Mouse (Mus musculus) adrenal gland (tissue): Measurements from ENCODE around the gene Adh4.
"Not testable (repeated sequence)": the region's sequence is repeated elsewhere in the genome, so short reads cannot be mapped to it uniquely, and the experiment has no call there.

ENCODE experiments used
- intact Hi-C: fragments of 180-260 bp; cut with DNase I; formaldehyde crosslinking; loops from one replicate; pipeline ENCODE4 v1.15.1; 2025

Adh4 gene

DNA sequence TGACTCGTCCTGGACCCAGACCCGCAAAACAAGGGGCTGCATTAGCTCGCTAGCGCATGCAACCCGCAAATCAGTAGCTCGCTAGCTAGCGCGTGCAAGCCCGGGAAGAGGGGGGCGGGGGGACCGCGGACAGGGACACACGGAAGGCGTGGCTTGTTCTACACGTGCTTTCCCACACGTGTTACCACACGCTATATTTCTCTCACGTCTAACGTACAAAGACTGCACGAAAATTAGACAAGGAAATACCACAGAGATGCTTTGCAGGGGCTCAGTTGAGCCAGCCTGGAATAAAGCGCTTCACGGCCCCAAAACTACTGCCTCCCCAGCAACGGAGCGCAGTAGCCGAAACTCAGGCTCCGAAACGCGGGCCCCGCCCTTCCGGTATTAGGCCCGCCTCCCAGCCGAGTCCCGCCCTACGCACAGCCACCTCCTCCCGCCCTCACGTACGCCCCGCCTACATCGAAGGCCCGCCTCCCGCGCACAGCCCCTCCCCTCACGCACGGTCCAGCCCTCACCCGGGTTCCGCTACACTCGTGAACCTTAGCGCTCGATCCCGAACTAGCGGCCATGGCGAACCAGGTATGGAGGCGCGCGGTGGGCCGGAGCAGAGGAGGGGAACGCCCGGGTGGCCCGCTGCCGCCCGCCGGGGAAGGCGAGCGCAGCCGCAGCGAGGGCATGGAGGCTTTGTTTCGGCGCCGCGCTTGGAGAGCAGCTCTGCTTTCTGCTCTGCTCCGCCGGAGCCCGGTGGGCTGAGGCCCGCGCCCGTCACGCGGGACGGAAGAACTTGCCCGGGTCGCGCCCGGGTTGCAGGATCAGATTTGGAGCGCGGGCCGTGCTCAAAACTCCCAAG lies 27.6 kb downstream of the Adh4 start, which contains the start of gene Adh5:
Gene Adh5 (plus strand): TSS at position 482 of the 853 bp plus-strand sequence.
- intact Hi-C loops: no loop called here

DNA sequence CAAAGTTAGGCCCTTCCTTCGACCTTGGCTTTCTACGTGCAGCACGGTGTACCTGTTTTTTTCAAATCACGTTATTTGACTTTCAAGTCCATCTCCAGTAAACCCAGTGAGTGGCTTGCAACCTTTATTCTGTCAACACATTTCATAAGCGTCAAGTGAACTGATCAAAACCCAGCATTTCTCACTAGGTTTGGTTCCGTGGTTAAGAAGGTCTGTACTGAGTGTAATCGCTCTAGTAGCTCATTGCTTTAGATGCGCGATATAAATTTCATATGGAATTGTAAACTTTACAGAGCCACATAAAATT lies 28.2 kb downstream of the Adh4 start:
- intact Hi-C loops: no loop called here

DNA sequence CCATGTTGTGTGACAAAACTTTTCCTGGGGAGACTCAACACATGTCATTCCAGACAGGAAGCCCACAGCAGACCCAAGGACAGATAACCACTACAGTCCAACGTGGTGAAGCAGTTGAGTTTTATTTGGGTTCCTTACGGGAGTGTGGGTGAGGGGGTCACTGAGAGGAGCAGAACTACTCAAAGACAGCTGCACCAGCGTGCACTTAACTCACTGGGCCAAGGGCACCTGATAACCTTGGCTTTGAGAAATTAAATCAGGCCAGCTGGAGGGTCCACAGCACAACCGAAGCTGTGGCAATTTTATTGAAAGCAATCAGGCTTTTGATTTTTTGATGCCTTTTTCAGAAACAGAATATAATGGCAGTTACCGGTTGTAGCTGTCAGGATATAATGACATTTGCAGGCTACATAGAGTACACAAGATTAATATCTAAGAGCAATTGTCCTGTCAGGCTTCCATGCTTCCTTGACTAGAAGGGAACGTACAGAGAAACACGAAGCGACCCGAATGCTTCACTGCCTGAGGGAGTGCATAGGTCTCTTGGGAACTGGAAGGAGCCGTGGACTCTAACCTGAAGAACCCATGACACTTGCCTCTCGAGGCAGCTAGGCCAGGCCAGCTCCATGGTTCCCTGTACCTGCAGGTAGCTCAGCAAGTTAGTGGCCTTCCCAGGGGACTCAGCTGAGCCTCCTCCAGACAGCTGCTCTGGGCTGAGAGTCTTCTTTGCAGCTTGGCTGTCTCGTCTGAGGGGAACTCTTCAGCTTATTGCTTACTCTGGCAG lies 33.0 kb downstream of the Adh4 start:
- intact Hi-C loops: loop anchor here (5.0 kb wide), 1 partner anchor 34 kb away; no protein-coding TSS in a partner anchor

DNA sequence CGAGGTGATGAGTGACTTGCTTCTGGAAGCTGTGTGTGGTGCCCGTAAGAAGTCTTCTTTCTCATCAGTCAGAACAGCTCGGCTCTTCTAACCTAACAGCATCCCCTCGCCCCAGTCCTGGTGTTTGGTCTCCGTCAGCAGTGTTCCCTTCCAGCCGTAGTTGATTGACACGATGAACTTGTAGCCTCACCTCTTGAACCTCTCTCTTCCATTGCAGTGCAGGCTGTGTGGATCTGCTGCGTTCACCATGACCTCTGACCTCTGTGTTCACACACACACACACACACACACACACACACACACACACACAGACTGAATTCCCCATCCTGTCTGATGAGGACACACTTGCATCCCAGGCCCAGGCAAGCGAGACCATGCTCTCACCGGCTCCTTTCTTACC lies 36.9 kb downstream of the Adh4 start:
- intact Hi-C loops: no loop called here

DNA sequence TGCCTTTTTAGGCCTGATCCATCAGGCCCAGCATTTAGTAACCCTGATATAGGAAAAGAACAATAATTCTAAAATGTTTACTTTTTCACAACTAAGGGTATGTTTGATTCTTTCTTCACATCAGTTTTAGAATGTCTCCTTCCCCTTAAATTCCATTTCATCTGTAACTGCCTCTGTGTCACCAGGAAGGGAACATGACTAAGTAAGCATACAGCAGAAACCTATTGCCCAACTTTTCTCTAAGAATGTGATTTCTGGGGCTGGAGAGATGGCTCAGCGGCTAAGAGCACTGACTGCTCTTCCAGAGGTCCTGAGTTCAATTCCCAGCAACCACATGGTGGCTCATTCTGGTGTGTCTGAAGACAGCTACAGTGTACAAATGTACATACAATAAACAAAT lies 39.0 kb downstream of the Adh4 start:
- intact Hi-C loops: no loop called here

DNA sequence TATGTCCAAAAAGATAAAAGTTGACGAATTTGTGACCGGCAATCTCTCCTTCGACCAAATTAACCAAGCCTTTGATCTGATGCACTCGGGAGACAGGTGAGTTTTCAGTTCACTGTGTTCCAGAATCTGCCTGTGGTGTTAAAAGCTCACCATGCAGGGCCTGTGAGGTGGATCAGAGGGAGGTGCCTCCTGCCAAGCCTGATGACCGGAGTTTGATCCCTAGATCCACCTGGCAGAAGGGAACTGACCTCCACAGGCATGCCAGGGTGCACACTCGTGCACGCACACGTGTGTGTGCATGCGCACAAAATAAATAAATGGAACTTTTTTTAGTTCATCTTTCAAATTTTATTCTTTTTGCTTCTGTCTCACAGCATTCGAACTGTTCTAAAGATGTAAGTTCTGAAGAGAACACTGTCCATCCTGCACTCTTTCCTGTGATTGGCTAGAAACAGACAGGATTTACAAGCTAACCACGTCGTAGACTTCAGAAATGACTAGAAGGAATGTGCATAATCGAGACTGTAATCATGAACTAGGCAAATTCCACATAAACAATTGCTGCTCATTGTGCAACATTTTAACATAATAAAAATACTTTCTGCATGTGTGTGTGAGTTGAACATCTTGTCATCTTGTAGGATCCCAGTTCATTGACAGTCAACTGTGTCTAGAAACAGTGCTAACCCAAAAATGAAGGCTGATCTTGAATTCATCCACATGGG lies 39.6 kb downstream of the Adh4 start:
- intact Hi-C loops: no loop called here

DNA sequence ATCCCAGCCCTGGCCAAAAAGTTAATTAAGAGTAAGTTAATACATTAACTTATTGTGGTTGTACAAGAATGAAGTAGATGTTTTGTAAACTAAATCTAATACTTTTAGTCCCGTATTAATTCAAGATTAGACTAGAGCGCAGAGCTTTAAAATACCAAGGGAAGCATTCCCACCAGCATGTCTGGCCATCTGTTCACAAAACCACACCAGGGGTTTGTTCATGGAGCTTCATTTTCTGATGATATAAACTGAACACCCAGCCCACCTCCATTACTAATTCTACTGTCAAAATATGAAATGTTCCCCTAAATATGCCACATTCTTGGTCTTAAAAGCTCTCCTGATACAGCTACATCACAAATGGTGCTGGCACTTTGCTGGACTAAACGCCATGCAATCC lies 43.2 kb downstream of the Adh4 start:
- intact Hi-C loops: no loop called here

DNA sequence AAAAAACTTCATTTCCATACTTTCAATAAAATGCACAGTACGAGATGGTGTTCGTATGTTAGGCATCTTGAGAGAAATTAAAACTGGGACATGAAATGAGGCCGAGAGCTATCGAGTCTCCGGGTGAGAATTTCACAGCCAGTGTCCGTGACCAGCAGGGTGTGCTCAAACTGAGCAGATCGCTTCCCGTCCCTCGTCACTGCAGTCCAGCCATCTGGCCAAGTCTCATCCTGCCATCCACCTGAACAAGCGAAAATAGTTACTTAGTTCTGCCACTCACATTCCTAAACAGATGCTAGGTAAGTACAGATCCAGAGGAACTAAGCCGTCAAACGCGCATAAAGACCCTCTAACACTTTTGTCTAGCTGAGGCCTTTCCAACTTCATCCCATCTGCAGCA lies 45.0 kb downstream of the Adh4 start:
- intact Hi-C loops: no loop called here

DNA sequence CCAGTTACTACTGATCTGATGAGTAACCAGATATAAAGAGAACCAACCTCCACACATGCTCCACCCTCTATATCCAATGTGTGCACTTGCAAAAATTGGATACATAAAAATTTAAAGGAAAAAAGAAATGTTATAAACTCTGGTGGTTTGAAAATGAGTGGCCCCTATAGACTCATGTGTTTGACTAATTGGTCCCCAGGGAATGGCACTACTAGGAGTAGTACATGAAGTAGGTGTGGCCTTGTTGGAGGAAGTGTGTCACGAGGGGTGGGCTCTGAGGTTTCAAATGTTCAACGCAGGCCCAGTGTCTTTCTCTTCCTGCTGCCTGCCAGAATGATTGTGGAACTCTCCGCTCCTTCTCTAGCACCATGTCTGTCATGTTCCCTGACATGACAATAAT lies 46.6 kb downstream of the Adh4 start:
- intact Hi-C loops: no loop called here

DNA sequence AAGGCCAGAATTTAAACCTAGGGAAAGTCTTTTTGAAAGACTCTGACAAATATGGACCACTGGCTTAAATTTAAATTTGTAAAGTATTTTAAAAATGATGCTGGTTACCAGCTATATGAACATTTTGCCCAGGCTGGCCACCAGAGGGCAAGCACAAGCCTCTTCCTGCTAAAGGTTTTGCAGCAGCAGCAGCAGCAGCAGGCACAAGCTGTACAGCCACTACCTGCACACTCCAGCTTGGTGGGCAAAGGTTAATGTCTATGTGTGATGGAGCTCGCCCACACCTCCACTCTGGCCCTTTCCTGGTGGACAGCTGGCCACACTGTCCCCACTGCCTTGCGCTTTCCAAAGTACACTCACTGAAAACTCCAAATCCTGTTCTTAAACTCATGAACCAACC lies 47.9 kb downstream of the Adh4 start:
- intact Hi-C loops: no loop called here

DNA sequence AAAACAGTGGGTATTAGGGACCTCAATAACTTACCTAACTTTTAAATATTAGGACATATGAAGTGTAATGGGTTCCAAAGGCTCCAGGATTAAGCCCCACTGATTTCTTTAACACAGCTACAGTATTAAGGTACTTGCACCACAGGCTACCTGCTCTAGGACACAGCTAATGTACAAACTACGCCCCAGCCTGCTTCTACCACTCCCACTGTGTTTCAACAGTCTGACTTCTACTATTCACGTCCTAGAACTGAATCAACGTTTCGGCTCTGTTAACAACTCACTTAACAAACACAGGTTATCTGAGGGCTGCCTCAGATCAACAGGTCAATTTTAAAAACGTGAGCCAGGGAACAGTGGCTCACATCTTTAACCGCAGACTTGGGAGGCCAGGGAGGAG lies 48.5 kb downstream of the Adh4 start:
- intact Hi-C loops: no loop called here

DNA sequence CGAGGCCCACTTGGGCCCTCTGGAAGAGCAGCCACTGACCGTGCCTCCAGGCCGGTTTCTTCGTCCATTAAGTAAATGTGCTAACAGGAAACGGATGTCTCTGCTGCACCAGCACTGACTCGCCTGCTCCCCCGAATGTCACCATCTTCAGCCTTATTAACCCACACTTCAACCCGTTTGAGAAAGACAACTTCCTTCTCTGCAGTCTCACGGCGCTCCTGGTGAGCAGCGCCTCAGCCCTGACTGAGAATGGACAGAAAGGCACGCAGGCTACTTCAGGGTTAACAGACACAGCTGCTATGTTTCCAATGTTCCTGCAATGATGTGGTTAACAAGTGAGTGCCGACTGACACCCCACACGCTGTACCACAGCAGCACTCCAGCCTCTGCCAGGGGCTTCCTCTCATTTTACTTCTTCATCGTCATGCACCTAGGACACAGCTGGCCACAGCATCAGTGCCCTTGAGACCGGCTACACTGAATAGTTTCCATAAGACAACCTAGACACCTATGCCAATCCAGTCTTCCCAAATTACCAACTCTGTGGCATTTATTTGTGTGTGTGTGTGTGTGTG lies 49.4 kb downstream of the Adh4 start:
- intact Hi-C loops: no loop called here

DNA sequence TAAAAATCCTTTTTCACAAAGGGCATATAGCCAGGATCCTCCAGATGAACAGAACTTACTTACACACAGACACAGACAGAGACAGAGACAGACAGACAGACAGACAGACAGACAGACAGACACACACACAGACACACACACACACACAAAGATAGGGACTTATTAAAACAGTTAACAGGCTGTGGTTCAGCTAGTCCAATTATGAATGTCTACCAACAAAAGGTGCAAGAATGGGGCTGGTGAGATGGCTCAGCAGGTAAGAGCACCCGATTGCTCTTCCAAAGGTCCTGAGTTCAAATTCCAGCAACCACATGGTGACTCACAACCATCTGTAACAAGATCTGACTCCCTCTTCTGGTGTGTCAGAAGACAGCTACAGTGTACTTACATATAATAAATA lies 51.4 kb downstream of the Adh4 start:
- intact Hi-C loops: not testable (repeated sequence)

DNA sequence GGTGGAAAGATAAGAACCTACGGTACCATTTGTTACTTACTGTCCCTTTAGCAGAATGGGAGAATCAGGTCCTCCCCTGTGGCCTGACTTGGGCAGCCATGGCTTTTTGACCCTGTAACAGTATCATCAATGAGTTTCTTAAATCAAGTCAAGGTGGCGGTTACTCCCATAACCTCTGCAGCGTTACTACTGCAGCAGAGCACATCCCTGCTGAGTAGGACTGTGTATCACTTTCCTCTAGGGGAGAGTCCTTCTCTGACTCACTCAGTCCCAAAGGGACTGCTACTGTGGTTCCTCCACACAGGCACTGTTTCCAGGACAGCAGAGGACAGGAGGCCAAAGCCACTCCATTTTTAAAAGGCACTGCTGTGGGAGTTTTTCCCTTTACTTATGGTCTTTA lies 55.8 kb downstream of the Adh4 start:
- intact Hi-C loops: no loop called here

DNA sequence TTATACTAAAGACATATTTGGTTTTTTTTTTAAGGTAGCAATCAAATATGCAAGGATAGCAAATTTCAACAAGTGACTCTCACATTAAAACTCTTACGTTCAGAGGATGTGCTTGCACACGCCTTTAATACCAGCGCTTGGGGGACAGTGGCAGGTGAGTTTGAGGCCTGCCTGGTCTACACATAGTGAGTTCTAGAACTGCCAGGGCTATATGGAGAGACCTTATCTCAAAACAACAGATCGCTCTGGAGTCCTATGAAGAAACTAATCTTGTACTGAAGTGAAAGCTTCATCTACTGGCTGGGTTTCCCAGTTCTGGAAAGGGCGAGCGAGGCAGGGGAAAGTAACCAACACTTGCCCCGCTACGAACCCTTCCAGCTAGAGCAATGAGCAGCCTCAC lies 64.2 kb downstream of the Adh4 start:
- intact Hi-C loops: no loop called here
